Mouse (Mus musculus) midbrain, postnatal 0 days (tissue): Measurements from ENCODE around the gene Kansl3. TPM values are rescaled to one million over a fixed set of nuclear protein-coding genes. Genes with fewer than 3 reads are reported as not detected.
A peak's percentile ranks its signal among the peaks of the same experiment; 100 is the strongest.

Experiments
- ATAC-seq: fragments of 200-750 bp; cut with Nextera tagmentation; 2 replicates; pipeline ENCODE4 v1.8.0; 2017; ENCODE audit warnings: moderate number of reproducible peaks, mild to moderate bottlenecking, moderate TSS enrichment, moderate library complexity; ENCODE audit not compliant: low FRiP score
- DNase-seq: peaks from one replicate; pipeline ENCODE4 v3.0.0-alpha.2; 2015; ENCODE audit warnings: low spot score
- H3K27ac ChIP-seq: fragments of 300-500 bp; sonication (generic); 2 replicates; pipeline ENCODE4 v1.5.1; 2014; ENCODE audit warnings: low read depth, mild to moderate bottlenecking, low read length, mixed read lengths
- H3K27me3 ChIP-seq: fragments of 300-500 bp; sonication (generic); 2 replicates; pipeline ENCODE4 v1.6.1; 2014; ENCODE audit warnings: low read length, control low read depth, mixed read lengths; ENCODE audit not compliant: insufficient read depth
- H3K36me3 ChIP-seq: fragments of 300-500 bp; sonication (generic); 2 replicates; pipeline ENCODE4 v1.6.1; 2014; ENCODE audit warnings: low read length, control low read depth, mixed read lengths; ENCODE audit not compliant: insufficient read depth
- H3K4me1 ChIP-seq: fragments of 300-500 bp; sonication (generic); 2 replicates; pipeline ENCODE4 v1.6.1; 2014; ENCODE audit warnings: mild to moderate bottlenecking, control low read depth, antibody characterized with exemption, low read length, mixed read lengths; ENCODE audit not compliant: insufficient read depth
- H3K4me2 ChIP-seq: fragments of 300-500 bp; sonication (generic); 2 replicates; pipeline ENCODE4 v1.6.1; 2014; ENCODE audit warnings: low read depth, mild to moderate bottlenecking, low read length, mixed read lengths; ENCODE audit not compliant: poor library complexity, severe bottlenecking
- H3K4me3 ChIP-seq: fragments of 300-500 bp; sonication (generic); 2 replicates; pipeline ENCODE4 v1.5.1; 2014; ENCODE audit warnings: low read depth, mild to moderate bottlenecking, low read length, moderate library complexity
- H3K9ac ChIP-seq: fragments of 300-500 bp; sonication (generic); replicated peaks from 2 replicates; pipeline ENCODE4 v1.6.1; 2014; ENCODE audit warnings: mild to moderate bottlenecking, low read length, moderate library complexity, mixed read lengths; ENCODE audit not compliant: poor library complexity, severe bottlenecking
- H3K9me3 ChIP-seq: fragments of 300-500 bp; sonication (generic); 2 replicates; pipeline ENCODE4 v1.6.1; 2016; ENCODE audit warnings: low read length, control low read depth
- CTCF ChIP-seq: IDR thresholded peaks from 2 replicates; pipeline ENCODE4 v1.5.1; 2016; ENCODE audit warnings: antibody characterized with exemption, mild to moderate bottlenecking
- WGBS: fragments of 180-500 bp; shearing (Covaris S2); extraction: QIAGEN DNeasy Blood & Tissue Kit; methylation state at CpG from one replicate; pipeline ENCODE4 v1.1.7; 2014; 5-methylcytosine and 5-hydroxymethylcytosine counted together
- polyA plus RNA-seq: library from polyadenylated mRNA; unstranded; fragments of >200 nt; fragmentation: Nextera tagmentation; extraction: Ambion mirVana; gene quantifications from 2 replicates; pipeline ENCODE4 v1.2.1, GENCODE M21; 2015
- total RNA-seq: library from RNA; depleted of rRNA; stranded (reverse); fragments of >200 nt; gene quantifications from 2 replicates; pipeline ENCODE4 v1.2.3, GENCODE M21; 2014

Gene Kansl3
- total and polyA plus RNA-seq, 2 experiments from 2014 or later: 35.6 to 67.5 TPM

- Histone ChIP-seq H3K27me3 (no peaks in the 10 kb centered on the region), H3K36me3 (no peaks in the 10 kb centered on the region), H3K9ac (no peak within 1 kb of the TSS), H3K27ac (no peak within 1 kb of the TSS), H3K9me3 (no peaks in the 10 kb centered on the region), H3K4me1 (peaks cover 3% of the 10 kb centered on the region; the same call in 1 of the 2 replicates), H3K4me2 (no peak within 1 kb of the TSS), H3K4me3 (no peak within 1 kb of the TSS)
- DNase-seq: no peak
- WGBS: 79% methylated on average over 10 of the region's 10 CpGs
- no peak for TF ChIP-seq CTCF
- ATAC-seq: no peak
These were observed 3.2 kb upstream of the Kansl3 start, which contains the start of gene Fer1l5 for GRCm38 (mm10) chr1:36371934-36372845. TSS of gene Fer1l5 (plus strand) at chr1:36372291.

GRCm38 (mm10) chr1:36370918-36371317 is 1.9 kb upstream of the Kansl3 start:
- Histone ChIP-seq H3K27me3 (no peaks in the 10 kb centered on the region), H3K9ac (no peak overlapping the region), H3K36me3 (no peaks in the 10 kb centered on the region), H3K4me3 (no peak overlapping the region), H3K27ac (no peak overlapping the region), H3K4me2 (no peak overlapping the region), H3K9me3 (no peaks in the 10 kb centered on the region), H3K4me1 (peaks cover 3% of the 10 kb centered on the region; the same call in 1 of the 2 replicates)
- TF ChIP-seq CTCF: no peak
- DNase-seq (no peak), ATAC-seq (no peak)
- 84% methylated on average over 6 of the region's 6 CpGs for WGBS

- Histone ChIP-seq H3K9me3 (no peaks in the 10 kb centered on the region), H3K4me2 (peak overlapping the region; percentile 83), H3K27ac (peak overlapping the region; percentile 72), H3K27me3 (no peaks in the 10 kb centered on the region), H3K36me3 (0 out of 2 replicates have a peak, but pooled peaks cover 3% of the 10 kb centered on the region), H3K4me3 (peak overlapping the region; percentile 92), H3K4me1 (peaks cover 3% of the 10 kb centered on the region; the same call in 1 of the 2 replicates), H3K9ac (peak overlapping the region; percentile 90)
- WGBS: 3% methylated on average over 53 of the region's 55 CpGs
- DNase-seq (peak; percentile 27), ATAC-seq (peak; percentile 79)
- TF ChIP-seq CTCF: no peak
These were observed 641 bp downstream of the Kansl3 start for GRCm38 (mm10) chr1:36368112-36368968.

- WGBS: 44% methylated on average over 12 of the region's 12 CpGs
- H3K36me3 ChIP-seq: 0 out of 2 replicates have a peak, but pooled peaks cover 3% of the 10 kb centered on the region
- no peaks in the 10 kb centered on the region for H3K9me3 ChIP-seq
- H3K9ac ChIP-seq: peak overlapping the region; percentile 90
- H3K4me1 ChIP-seq: peaks cover 3% of the 10 kb centered on the region; the same call in 1 of the 2 replicates
- H3K4me3 ChIP-seq: peak overlapping the region; percentile 92
- H3K27ac ChIP-seq: no peak overlapping the region
- peak overlapping the region; percentile 83 for H3K4me2 ChIP-seq
- no peak for TF ChIP-seq CTCF
- no peak for ATAC-seq
- no peaks in the 10 kb centered on the region for H3K27me3 ChIP-seq
- no peak for DNase-seq
These were observed 1.3 kb downstream of the Kansl3 start for GRCm38 (mm10) chr1:36367698-36368097.

- Histone ChIP-seq H3K9ac (no peak overlapping the region), H3K27ac (no peak overlapping the region), H3K4me3 (no peak overlapping the region), H3K36me3 (peaks cover 46% of the 10 kb centered on the region), H3K27me3 (no peaks in the 10 kb centered on the region), H3K4me2 (no peak overlapping the region), H3K9me3 (no peaks in the 10 kb centered on the region), H3K4me1 (no peaks in the 10 kb centered on the region)
- DNase-seq (no peak), ATAC-seq (no peak)
- TF ChIP-seq CTCF: no peak
- WGBS: 93% methylated on average over 5 of the region's 5 CpGs
These were observed 11.9 kb downstream of the Kansl3 start for GRCm38 (mm10) chr1:36356955-36357695.
